ENCODE assay signal across 8 mouse cellular contexts in genomic region chr11:40754664-40755107, GRCm38 (mm10). TPM values are rescaled to one million over a fixed set of nuclear protein-coding genes. Genes with fewer than 3 reads are reported as not detected.
DNase-seq lines count a peak whose midpoint lies in the region; ATAC-seq and TF ChIP-seq lines count a peak whose summit lies in the region.

No protein-coding gene starts in this region.

- H3K36me3 ChIP-seq in intestine, embryonic 14.5 days (ENCODE audit: control insufficient read depth, insufficient read depth, low read length), result peaks cover 15% of the 10 kb centered on the region; the same call in 1 of the 2 replicates
- H3K36me3 ChIP-seq in midbrain, postnatal 0 days (ENCODE audit: insufficient read depth, low read length), result no peaks in the 10 kb centered on the region

- no peak for DNase-seq in cerebellum, adult 18-20 months
- peak; percentile 32 for DNase-seq in thymus, postnatal 0 days (ENCODE audit: low spot score)
- DNase-seq in thymus, postnatal 25 days, result no peak
- no peak for DNase-seq in intestine, embryonic 14.5 days (ENCODE audit: low spot score)
- DNase-seq in midbrain, postnatal 0 days (ENCODE audit: low spot score), result peak; percentile 3
- DNase-seq in left cerebral cortex, adult 11 months (ENCODE audit: low spot score), result no peak
- no peak for DNase-seq in thymus, postnatal 36 days

- ATAC-seq in cerebellum, adult (ENCODE audit: insufficient number of reproducible peaks, low FRiP score, low TSS enrichment), result peak; percentile 60; the same call in 1 of the 2 replicates
- peak; percentile 87 for ATAC-seq in intestine, embryonic 14.5 days (replicated peaks; ENCODE audit: low FRiP score, low TSS enrichment, low read depth)
- ATAC-seq in midbrain, postnatal 0 days (ENCODE audit: low FRiP score), result peak; percentile 79; the same call in 1 of the 2 replicates

- peak overlapping the region; percentile 69 for H3K4me2 ChIP-seq in intestine, embryonic 14.5 days (ENCODE audit: low read length)
- H3K4me2 ChIP-seq in midbrain, postnatal 0 days (ENCODE audit: low read depth, low read length, poor library complexity, severe bottlenecking), result peak overlapping the region; percentile 93

- peaks cover 3% of the 10 kb centered on the region; the same call in 1 of the 2 replicates for H3K4me1 ChIP-seq in intestine, embryonic 14.5 days (replicated peaks; ENCODE audit: control insufficient read depth, insufficient read depth, low read length)
- H3K4me1 ChIP-seq in midbrain, postnatal 0 days (ENCODE audit: insufficient read depth, low read length), result no peaks in the 10 kb centered on the region

- peak overlapping the region; percentile 30; the same call in 1 of the 2 replicates for H3K27ac ChIP-seq in intestine, embryonic 14.5 days (ENCODE audit: low read depth)
- H3K27ac ChIP-seq in midbrain, postnatal 0 days (ENCODE audit: low read depth, low read length), result peak overlapping the region; percentile 55

- H3K27me3 ChIP-seq in intestine, embryonic 14.5 days (replicated peaks; ENCODE audit: control insufficient read depth, insufficient read depth, low read length), result no peaks in the 10 kb centered on the region
- H3K27me3 ChIP-seq in midbrain, postnatal 0 days (ENCODE audit: insufficient read depth, low read length), result no peaks in the 10 kb centered on the region

- WGBS in intestine, embryonic 14.5 days, result 2% methylated on average over 19 of the region's 19 CpGs
- 3% methylated on average over 19 of the region's 19 CpGs for whole genome bisulfite sequencing in midbrain, postnatal 0 days

- H3K9ac ChIP-seq in intestine, embryonic 14.5 days (ENCODE audit: low read length), result peak overlapping the region; percentile 68
- H3K9ac ChIP-seq in midbrain, postnatal 0 days (replicated peaks; ENCODE audit: low read length, poor library complexity, severe bottlenecking), result peak overlapping the region; percentile 90

- H3K4me3 ChIP-seq in intestine, embryonic 14.5 days (ENCODE audit: low read depth, low read length), result peak overlapping the region; percentile 67
- peak overlapping the region; percentile 83 for H3K4me3 ChIP-seq in midbrain, postnatal 0 days (ENCODE audit: low read depth, low read length)

- no peak for TF ChIP-seq CTCF in midbrain, postnatal 0 days (IDR thresholded peaks at IDR 0.05)

- H3K9me3 ChIP-seq in intestine, embryonic 14.5 days (ENCODE audit: control insufficient read depth, low read length), result no peaks in the 10 kb centered on the region
- no peaks in the 10 kb centered on the region for H3K9me3 ChIP-seq in midbrain, postnatal 0 days (ENCODE audit: low read length)

RNA-seq across cellular contexts. Expression of gene Ccng1, which starts 0.4 kb away (rescaled TPM):
- 49.5 and 53.0 TPM in 2 replicates for polyA plus RNA-seq in thymus, postnatal 0 days (2015; fragmentation: Nextera tagmentation; extraction: Ambion mirVana)
- polyA plus RNA-seq in intestine, embryonic 14.5 days (2014; fragmentation: Nextera tagmentation; extraction: Ambion mirVana), result 43.3 and 44.5 TPM in 2 replicates
- 51.8 and 56.7 TPM in 2 replicates for total RNA-seq in midbrain, postnatal 0 days (2014; rRNA removed)
- polyA plus RNA-seq in midbrain, postnatal 0 days (2015; fragmentation: Nextera tagmentation; extraction: Ambion mirVana), result 28.4 and 29.7 TPM in 2 replicates

RNA-seq across cellular contexts. Expression of gene Nudcd2, which starts 21.2 kb away (rescaled TPM):
- polyA plus RNA-seq in thymus, postnatal 0 days (2015; fragmentation: Nextera tagmentation; extraction: Ambion mirVana), result 144 and 146 TPM in 2 replicates
- polyA plus RNA-seq in intestine, embryonic 14.5 days (2014; fragmentation: Nextera tagmentation; extraction: Ambion mirVana), result 147 and 149 TPM in 2 replicates
- total RNA-seq in midbrain, postnatal 0 days (2014; rRNA removed), result 17.4 and 20.1 TPM in 2 replicates
- 42.0 and 45.9 TPM in 2 replicates for polyA plus RNA-seq in midbrain, postnatal 0 days (2015; fragmentation: Nextera tagmentation; extraction: Ambion mirVana)

RNA-seq across cellular contexts. Expression of gene Hmmr, which starts 21.5 kb away (rescaled TPM):
- 47.1 and 51.6 TPM in 2 replicates for polyA plus RNA-seq in thymus, postnatal 0 days (2015; fragmentation: Nextera tagmentation; extraction: Ambion mirVana)
- polyA plus RNA-seq in intestine, embryonic 14.5 days (2014; fragmentation: Nextera tagmentation; extraction: Ambion mirVana), result 45.0 and 48.0 TPM in 2 replicates
- total RNA-seq in midbrain, postnatal 0 days (2014; rRNA removed), result 1.9 and 3.5 TPM in 2 replicates
- polyA plus RNA-seq in midbrain, postnatal 0 days (2015; fragmentation: Nextera tagmentation; extraction: Ambion mirVana), result 1.9 and 2.5 TPM in 2 replicates

RNA-seq across cellular contexts. Expression of gene Mat2b, which starts 59.7 kb away (rescaled TPM):
- polyA plus RNA-seq in thymus, postnatal 0 days (2015; fragmentation: Nextera tagmentation; extraction: Ambion mirVana), result 133 and 139 TPM in 2 replicates
- 88.4 and 89.8 TPM in 2 replicates for polyA plus RNA-seq in intestine, embryonic 14.5 days (2014; fragmentation: Nextera tagmentation; extraction: Ambion mirVana)
- total RNA-seq in midbrain, postnatal 0 days (2014; rRNA removed), result 27.0 and 41.3 TPM in 2 replicates
- polyA plus RNA-seq in midbrain, postnatal 0 days (2015; fragmentation: Nextera tagmentation; extraction: Ambion mirVana), result 41.5 and 41.9 TPM in 2 replicates

Comparison
In these comparisons a context has a peak if more than half of its experiments do, and no peak if none do; other contexts are left out.
1. DNase-seq: peak in thymus, postnatal 0 days (single experiment) and midbrain, postnatal 0 days (single experiment); none in cerebellum, adult 18-20 months (0 of 2), thymus, postnatal 25 days (single experiment), intestine, embryonic 14.5 days (single experiment), left cerebral cortex, adult 11 months (single experiment) and thymus, postnatal 36 days (0 of 2).
2. RNA of gene Hmmr, which starts 21.5 kb away (polyA plus RNA-seq): 47.1 to 51.6 TPM in thymus, postnatal 0 days and 45.0 to 48.0 TPM in intestine, embryonic 14.5 days; 1.9 to 2.5 TPM in midbrain, postnatal 0 days; every median in the first group is over 10 times any median in the second.
3. Peak in every context shown above with its lines, with median percentiles within 50 percentile points of each other: ATAC-seq.